Mouse (Mus musculus): ENCODE results near the gene Mta2. TPM values are rescaled to one million over a fixed set of nuclear protein-coding genes. Genes with fewer than 3 reads are reported as not detected.
A peak's percentile ranks its signal among the peaks of the same experiment; 100 is the strongest.
"Not testable (repeated sequence)": the region's sequence is repeated elsewhere in the genome, so short reads cannot be mapped to it uniquely, and the experiment has no call there.

The Mta2 gene
- polyA plus RNA-seq (2015; fragmentation: Nextera tagmentation; extraction: Ambion mirVana), result 53.1 and 54.1 TPM in 2 replicates

- peak within 1 kb of the TSS; percentile 98 for H3K9ac ChIP-seq (ENCODE audit: low read depth, low read length)
- H3K27me3 ChIP-seq (replicated peaks; ENCODE audit: control insufficient read depth, insufficient read depth, low read length), result no peaks in the 10 kb centered on the region
- peak; percentile 94 for ATAC-seq
- WGBS, result under 1% methylated on average over 64 of the region's 64 CpGs
- peak; percentile 51 for TF ChIP-seq CTCF (IDR thresholded peaks at IDR 0.05; ENCODE audit: low read depth)
- H3K4me1 ChIP-seq (replicated peaks; ENCODE audit: control insufficient read depth, insufficient read depth, low read length), result no peaks in the 10 kb centered on the region; the same call in 1 of the 2 replicates
- H3K36me3 ChIP-seq (ENCODE audit: control insufficient read depth, insufficient read depth), result peaks cover 43% of the 10 kb centered on the region
- H3K9me3 ChIP-seq (ENCODE audit: control insufficient read depth), result no peaks in the 10 kb centered on the region
- H3K4me3 ChIP-seq (ENCODE audit: low read depth, low read length), result peak within 1 kb of the TSS; percentile 83
- H3K4me2 ChIP-seq (replicated peaks; ENCODE audit: low read depth), result peak within 1 kb of the TSS; percentile 81
- H3K27ac ChIP-seq (ENCODE audit: low read depth, low read length), result peak within 1 kb of the TSS; percentile 98
Measured at GRCm38 (mm10) chr19:8941515-8942217, at the start of gene Mta2. Mta2 (plus strand) TSS chr19:8941875.

GRCm38 (mm10) chr19:8892829-8893766 is 48.6 kb upstream of the Mta2 start, which contains the start of gene Ints5:
Ints5 (plus strand) TSS chr19:8893005.
- H3K4me1 ChIP-seq (replicated peaks; ENCODE audit: control insufficient read depth, insufficient read depth, low read length), result no peaks in the 10 kb centered on the region
- peak within 1 kb of the TSS; percentile 84 for H3K27ac ChIP-seq (ENCODE audit: low read depth, low read length)
- peak within 1 kb of the TSS; percentile 91 for H3K9ac ChIP-seq (ENCODE audit: low read depth, low read length)
- no peaks in the 10 kb centered on the region for H3K27me3 ChIP-seq (replicated peaks; ENCODE audit: control insufficient read depth, insufficient read depth, low read length)
- H3K9me3 ChIP-seq (ENCODE audit: control insufficient read depth), result no peaks in the 10 kb centered on the region
- ATAC-seq, result peak; percentile 35
- 1% methylated on average over 54 of the region's 54 CpGs for WGBS
- peaks cover 24% of the 10 kb centered on the region for H3K36me3 ChIP-seq (ENCODE audit: control insufficient read depth, insufficient read depth)
- H3K4me3 ChIP-seq (ENCODE audit: low read depth, low read length), result peak within 1 kb of the TSS; percentile 93
- H3K4me2 ChIP-seq (replicated peaks; ENCODE audit: low read depth), result peak within 1 kb of the TSS; percentile 73
- TF ChIP-seq CTCF (IDR thresholded peaks at IDR 0.05; ENCODE audit: low read depth), result no peak

GRCm38 (mm10) chr19:8895397-8895960 is 46.2 kb upstream of the Mta2 start:
- Histone ChIP-seq H3K27ac (ENCODE audit: low read depth, low read length) (no peak overlapping the region), H3K4me2 (replicated peaks; ENCODE audit: low read depth) (no peak overlapping the region), H3K9ac (ENCODE audit: low read depth, low read length) (no peak overlapping the region), H3K4me1 (replicated peaks; ENCODE audit: control insufficient read depth, insufficient read depth, low read length) (no peaks in the 10 kb centered on the region), H3K4me3 (ENCODE audit: low read depth, low read length) (no peak overlapping the region), H3K9me3 (ENCODE audit: control insufficient read depth) (no peaks in the 10 kb centered on the region), H3K27me3 (replicated peaks; ENCODE audit: control insufficient read depth, insufficient read depth, low read length) (no peaks in the 10 kb centered on the region), H3K36me3 (ENCODE audit: control insufficient read depth, insufficient read depth) (peaks cover 22% of the 10 kb centered on the region)
- no peak for TF ChIP-seq CTCF (IDR thresholded peaks at IDR 0.05; ENCODE audit: low read depth)
- no peak for ATAC-seq
- WGBS, result 88% methylated on average over 9 of the region's 9 CpGs

GRCm38 (mm10) chr19:8896231-8896630 is 45.4 kb upstream of the Mta2 start:
- H3K27ac ChIP-seq (ENCODE audit: low read depth, low read length); ATAC-seq; H3K4me2 ChIP-seq (replicated peaks; ENCODE audit: low read depth); H3K4me1 ChIP-seq (replicated peaks; ENCODE audit: control insufficient read depth, insufficient read depth, low read length); H3K4me3 ChIP-seq (ENCODE audit: low read depth, low read length); H3K9me3 ChIP-seq (ENCODE audit: control insufficient read depth); H3K9ac ChIP-seq (ENCODE audit: low read depth, low read length); H3K27me3 ChIP-seq (replicated peaks; ENCODE audit: control insufficient read depth, insufficient read depth, low read length): not testable (repeated sequence)
- 66% methylated on average over 5 of the region's 5 CpGs for WGBS
- peaks cover 14% of the 10 kb centered on the region; the same call in 1 of the 2 replicates for H3K36me3 ChIP-seq (ENCODE audit: control insufficient read depth, insufficient read depth)

- H3K27ac ChIP-seq (ENCODE audit: low read depth, low read length), result peak overlapping the region; percentile 89
- 18% methylated on average over 21 of the region's 21 CpGs for WGBS
- peaks cover 15% of the 10 kb centered on the region for H3K36me3 ChIP-seq (ENCODE audit: control insufficient read depth, insufficient read depth)
- H3K4me3 ChIP-seq (ENCODE audit: low read depth, low read length), result peak overlapping the region; percentile 99
- not testable (repeated sequence) for H3K4me1 ChIP-seq (replicated peaks; ENCODE audit: control insufficient read depth, insufficient read depth, low read length); H3K27me3 ChIP-seq (replicated peaks; ENCODE audit: control insufficient read depth, insufficient read depth, low read length); H3K9me3 ChIP-seq (ENCODE audit: control insufficient read depth)
- ATAC-seq, result peak; percentile 55
- H3K9ac ChIP-seq (ENCODE audit: low read depth, low read length), result peak overlapping the region; percentile 60
- peak overlapping the region; percentile 80 for H3K4me2 ChIP-seq (replicated peaks; ENCODE audit: low read depth)
Measured at GRCm38 (mm10) chr19:8897211-8897864, 44.3 kb upstream of the Mta2 start.

All from intestine, postnatal 0 days (tissue).